Mouse (Mus musculus) left cerebral cortex, adult 18-20 months (tissue): ENCODE results near the gene Gm15155. TPM values are rescaled to one million over a fixed set of nuclear protein-coding genes. Genes with fewer than 3 reads are reported as not detected.
A peak's percentile ranks its signal among the peaks of the same experiment; 100 is the strongest.
"Not testable (repeated sequence)": the region's sequence is repeated elsewhere in the genome, so short reads cannot be mapped to it uniquely, and the experiment has no call there.

Experiments used
- DNase-seq, 2 experiments: peaks; one replicate each; pipeline ENCODE4 v3.0.0; 2021 to 2022; ENCODE audit warnings: low spot score in 2 of 2, mixed read lengths in 1 of 2
- long read RNA-seq, 2 experiments: library from polyadenylated mRNA; stranded (forward); transcript quantifications; one replicate each; pipeline ENCODE4 v2.0.0; 2021
- total RNA-seq, 2 experiments: library from RNA; stranded (reverse); gene quantifications; 2 replicates each; pipeline ENCODE4 v1.2.3; 2021

Gene Gm15155
- total RNA-seq: under 1 TPM in 1 of 2 experiments, not detected in 1; 0.56 TPM
- long read RNA-seq, experiment 1: 0 reads
- long read RNA-seq, experiment 2: 0 reads

GRCm38 (mm10) chrX:155624341-155624841, at the start of gene Gm15155:
Gm15155 (plus strand) TSS chrX:155624741.
- peak; percentile 12 to 38 for DNase-seq

GRCm38 (mm10) chrX:155579791-155580190, 44.8 kb upstream of the Gm15155 start:
- DNase-seq: no peak

- DNase-seq: no peak
Observed at GRCm38 (mm10) chrX:155584586-155584985, 40.0 kb upstream of the Gm15155 start.

GRCm38 (mm10) chrX:155591490-155591889, 33.1 kb upstream of the Gm15155 start:
- no peak for DNase-seq

- DNase-seq: no peak
Observed at GRCm38 (mm10) chrX:155592467-155592866, 32.1 kb upstream of the Gm15155 start.

GRCm38 (mm10) chrX:155594685-155595084, 29.9 kb upstream of the Gm15155 start:
- DNase-seq: no peak

GRCm38 (mm10) chrX:155596390-155596789, 28.2 kb upstream of the Gm15155 start:
- no peak for DNase-seq

- DNase-seq: peak; percentile 64 to 68
Observed at GRCm38 (mm10) chrX:155601196-155601595, 23.3 kb upstream of the Gm15155 start.

GRCm38 (mm10) chrX:155622527-155622926, 2.0 kb upstream of the Gm15155 start:
- DNase-seq: peak; percentile 3 to 12

GRCm38 (mm10) chrX:155622961-155623599, 1.5 kb upstream of the Gm15155 start:
- peak; percentile 8 to 21 for DNase-seq

GRCm38 (mm10) chrX:155623701-155624281, 750 bp upstream of the Gm15155 start, which contains the start of gene Ptchd1:
Ptchd1 (minus strand) TSS chrX:155623814.
- DNase-seq: peak; percentile 11 to 34

GRCm38 (mm10) chrX:155624895-155625294, 354 bp downstream of the Gm15155 start:
- no peak for DNase-seq

GRCm38 (mm10) chrX:155625671-155626196, 1.2 kb downstream of the Gm15155 start:
- DNase-seq: peak; percentile 2 to 11

- DNase-seq: peak; percentile 20 to 28
Observed at GRCm38 (mm10) chrX:155643975-155644374, 19.4 kb downstream of the Gm15155 start.

GRCm38 (mm10) chrX:155645975-155646374, 21.4 kb downstream of the Gm15155 start:
- no peak for DNase-seq

- DNase-seq: no peak
Observed at GRCm38 (mm10) chrX:155657971-155658370, 33.4 kb downstream of the Gm15155 start.

- DNase-seq: not testable (repeated sequence)
Observed at GRCm38 (mm10) chrX:155690440-155690839, 65.9 kb downstream of the Gm15155 start.

- DNase-seq: no peak
Observed at GRCm38 (mm10) chrX:155724157-155724556, 99.6 kb downstream of the Gm15155 start.

GRCm38 (mm10) chrX:155728387-155728786, 103.8 kb downstream of the Gm15155 start:
- DNase-seq: no peak

- DNase-seq: no peak
Observed at GRCm38 (mm10) chrX:155888118-155888517, 263.6 kb downstream of the Gm15155 start.

- DNase-seq: no peak
Observed at GRCm38 (mm10) chrX:155900040-155900439, 275.5 kb downstream of the Gm15155 start.

GRCm38 (mm10) chrX:155901742-155902141, 277.2 kb downstream of the Gm15155 start:
- DNase-seq: no peak
